ENCODE assay signal across 33 mouse cellular contexts in genomic region chr14:101837176-101837575, GRCm38 (mm10).
DNase-seq lines count a peak whose midpoint lies in the region; ATAC-seq and TF ChIP-seq lines count a peak whose summit lies in the region.
"Had no signal": no experiment of that assay in that cellular context is flagged by ENCODE, and none has a peak within 500 bp of the region (broad histone marks: within the 10 kb centered on the region; RNA-seq: fewer than 3 reads in every experiment).

No protein-coding gene starts in this region.

- H3K27ac ChIP-seq in embryonic facial prominence, embryonic 15.5 days (replicated peaks), result 0 out of 2 replicates have a peak overlapping the region, but pooled peaks have one; percentile 22
- H3K27ac ChIP-seq in embryonic facial prominence, embryonic 10.5 days (replicated peaks), result no peak overlapping the region
- H3K27ac ChIP-seq in lung, postnatal 0 days (ENCODE audit: low read length), result peak overlapping the region; percentile 49; the same call in 1 of the 2 replicates
- H3K27ac ChIP-seq: embryonic facial prominence, embryonic 12.5 days; hindbrain, embryonic 14.5 days; kidney, embryonic 15.5 days; limb, embryonic 13.5 days; lung, embryonic 15.5 days; midbrain, embryonic 13.5 days; neural tube, embryonic 15.5 days; stomach, postnatal 0 days had no signal

- H3K4me1 ChIP-seq in embryonic facial prominence, embryonic 15.5 days, result peaks cover 28% of the 10 kb centered on the region
- no peaks in the 10 kb centered on the region for H3K4me1 ChIP-seq in embryonic facial prominence, embryonic 10.5 days
- H3K4me1 ChIP-seq in lung, postnatal 0 days (ENCODE audit: insufficient read depth, low read depth, low read length), result no peaks in the 10 kb centered on the region
- H3K4me1 ChIP-seq: embryonic facial prominence, embryonic 12.5 days; midbrain, embryonic 13.5 days; neural tube, embryonic 15.5 days had no signal

- H3K9me3 ChIP-seq in embryonic facial prominence, embryonic 15.5 days (replicated peaks), result no peaks in the 10 kb centered on the region
- no peaks in the 10 kb centered on the region for H3K9me3 ChIP-seq in embryonic facial prominence, embryonic 10.5 days
- no peaks in the 10 kb centered on the region for H3K9me3 ChIP-seq in lung, postnatal 0 days (ENCODE audit: low read length)
- H3K9me3 ChIP-seq: embryonic facial prominence, embryonic 12.5 days; heart, embryonic 12.5 days; kidney, embryonic 15.5 days; limb, embryonic 13.5 days; lung, embryonic 15.5 days; midbrain, embryonic 13.5 days; neural tube, embryonic 15.5 days had no signal

- no peaks in the 10 kb centered on the region for H3K36me3 ChIP-seq in embryonic facial prominence, embryonic 15.5 days
- no peaks in the 10 kb centered on the region for H3K36me3 ChIP-seq in embryonic facial prominence, embryonic 10.5 days (replicated peaks)
- no peaks in the 10 kb centered on the region for H3K36me3 ChIP-seq in lung, postnatal 0 days (ENCODE audit: insufficient read depth, low read length)
- H3K36me3 ChIP-seq: embryonic facial prominence, embryonic 12.5 days; G1E; heart, embryonic 12.5 days; kidney, embryonic 15.5 days; limb, embryonic 13.5 days; lung, embryonic 15.5 days; midbrain, embryonic 13.5 days; neural tube, embryonic 15.5 days had no signal

- no peak for TF ChIP-seq EP300 in lung, postnatal 0 days (IDR thresholded peaks at IDR 0.05)

- no peak for TF ChIP-seq CTCF in lung, postnatal 0 days (IDR thresholded peaks at IDR 0.05)

- DNase-seq in embryonic facial prominence, embryonic 10.5 days (ENCODE audit: low spot score), result no peak
- DNase-seq in lung, postnatal 0 days (ENCODE audit: low spot score), result no peak
- no peak for DNase-seq in lung, postnatal 10 days
- peak; percentile 12 for DNase-seq in ZHBTc4 (ENCODE audit: low read depth, low spot score)
- DNase-seq in retina, postnatal 1 day, result peak; percentile 13
- DNase-seq in urinary bladder, postnatal 4 days (ENCODE audit: low spot score in 2 of 2), result no peak
- no peak for DNase-seq in T-cell, adult 2 months (ENCODE audit: low spot score)
- DNase-seq: adrenal gland, adult 2 months; adrenal gland, postnatal 36 days; cerebellum, adult 8-10 months; cerebellum, postnatal 25 days; gastrocnemius, adult 2 months; gastrocnemius, postnatal 36 days; heart, adult 2 months; kidney, adult 18-20 months; lung, postnatal 4 days; right cerebral cortex, adult 18-20 months; spleen, adult 18-20 months; thymus, adult 18-20 months; thymus, postnatal 25 days had no signal

- H3K4me3 ChIP-seq in embryonic facial prominence, embryonic 15.5 days (replicated peaks), result no peak overlapping the region
- H3K4me3 ChIP-seq in embryonic facial prominence, embryonic 10.5 days, result no peak overlapping the region
- no peak overlapping the region for H3K4me3 ChIP-seq in lung, postnatal 0 days (ENCODE audit: low read depth, low read length)
- H3K4me3 ChIP-seq: embryonic facial prominence, embryonic 12.5 days; gastrocnemius, adult 2 months; heart, adult 2 months; heart, embryonic 12.5 days; kidney, embryonic 15.5 days; limb, embryonic 13.5 days; lung, embryonic 15.5 days; midbrain, embryonic 13.5 days; neural tube, embryonic 15.5 days had no signal

- H3K4me2 ChIP-seq in embryonic facial prominence, embryonic 15.5 days (replicated peaks), result no peak overlapping the region
- H3K4me2 ChIP-seq in lung, postnatal 0 days (replicated peaks; ENCODE audit: low read depth, low read length), result no peak overlapping the region
- H3K4me2 ChIP-seq: embryonic facial prominence, embryonic 12.5 days; heart, embryonic 12.5 days; hindbrain, embryonic 14.5 days; kidney, embryonic 15.5 days; limb, embryonic 13.5 days; liver, embryonic 11.5 days; lung, embryonic 15.5 days; midbrain, embryonic 13.5 days; neural tube, embryonic 15.5 days had no signal

- no peak for ATAC-seq in embryonic facial prominence, embryonic 15.5 days (ENCODE audit: insufficient number of reproducible peaks, low FRiP score, low TSS enrichment, low read depth)
- ATAC-seq in lung, postnatal 0 days, result no peak
- ATAC-seq: midbrain, embryonic 13.5 days; Patski had no signal

- WGBS in embryonic facial prominence, embryonic 15.5 days, result 71% methylated on average over 6 of the region's 6 CpGs
- WGBS in embryonic facial prominence, embryonic 10.5 days, result 83% methylated on average over 6 of the region's 6 CpGs
- WGBS in lung, postnatal 0 days, result 55% methylated on average over 6 of the region's 6 CpGs

- no peak overlapping the region for H3K9ac ChIP-seq in embryonic facial prominence, embryonic 15.5 days
- no peak overlapping the region for H3K9ac ChIP-seq in lung, postnatal 0 days (replicated peaks; ENCODE audit: low read depth)
- H3K9ac ChIP-seq: embryonic facial prominence, embryonic 12.5 days; heart, embryonic 12.5 days; hindbrain, embryonic 14.5 days; kidney, embryonic 15.5 days; limb, embryonic 13.5 days; lung, embryonic 15.5 days; midbrain, embryonic 13.5 days; neural tube, embryonic 15.5 days had no signal

- no peaks in the 10 kb centered on the region for H3K27me3 ChIP-seq in embryonic facial prominence, embryonic 15.5 days
- no peaks in the 10 kb centered on the region for H3K27me3 ChIP-seq in embryonic facial prominence, embryonic 10.5 days (replicated peaks; ENCODE audit: low read depth, poor library complexity, severe bottlenecking)
- H3K27me3 ChIP-seq in lung, postnatal 0 days (replicated peaks; ENCODE audit: insufficient read depth, low read length), result no peaks in the 10 kb centered on the region
- H3K27me3 ChIP-seq: embryonic facial prominence, embryonic 12.5 days; heart, embryonic 12.5 days; kidney, embryonic 15.5 days; lung, embryonic 15.5 days; midbrain, embryonic 13.5 days; neural tube, embryonic 15.5 days; Patski had no signal

Comparison
In these comparisons a context has a peak if more than half of its experiments do, and no peak if none do; other contexts are left out.
1. DNase-seq: peak in ZHBTc4 (single experiment) and retina, postnatal 1 day (single experiment); none in embryonic facial prominence, embryonic 10.5 days (single experiment), lung, postnatal 0 days (single experiment), lung, postnatal 10 days (single experiment), urinary bladder, postnatal 4 days (0 of 2) and T-cell, adult 2 months (single experiment).